Mouse (Mus musculus) olfactory bulb, adult 2 months (tissue): ENCODE data around the gene Hspa5. TPM values are rescaled to one million over a fixed set of nuclear protein-coding genes. Genes with fewer than 3 reads are reported as not detected.

ENCODE experiments used
- H3K27ac ChIP-seq: fragments of 200-500 bp; 2 replicates; pipeline ENCODE4 v1.5.1; 2012; ENCODE audit warnings: low read depth, low read length; ENCODE audit not compliant: insufficient read depth
- H3K4me1 ChIP-seq: fragments of 200-500 bp; 2 replicates; pipeline ENCODE4 v1.6.1; 2012; ENCODE audit warnings: low read length; ENCODE audit not compliant: control insufficient read depth, insufficient read depth
- H3K4me3 ChIP-seq: fragments of 200-500 bp; 2 replicates; pipeline ENCODE4 v1.5.1; 2012; ENCODE audit warnings: mild to moderate bottlenecking, low read depth, low read length, moderate library complexity; ENCODE audit not compliant: insufficient read depth
- CTCF ChIP-seq: fragments of 200-500 bp; IDR thresholded peaks from 2 replicates; pipeline ENCODE4 v1.5.1; 2012; ENCODE audit warnings: low read depth, mild to moderate bottlenecking, low read length, moderate library complexity; ENCODE audit not compliant: insufficient read depth
- POLR2A ChIP-seq: fragments of 200-500 bp; IDR thresholded peaks from 2 replicates; pipeline ENCODE4 v1.6.1; 2012; ENCODE audit warnings: mild to moderate bottlenecking, low read depth, low read length, moderate library complexity; ENCODE audit not compliant: insufficient read depth
- WGBS: fragments of 180-500 bp; shearing (Covaris S2); methylation state at CpG from one replicate; pipeline ENCODE4 v1.1.7; 2018; 5-methylcytosine and 5-hydroxymethylcytosine counted together
- polyA plus RNA-seq: library from polyadenylated mRNA; stranded (reverse); fragments of >200 nt; gene quantifications from 2 replicates; pipeline ENCODE4 v1.2.4, GENCODE M21; 2012; ENCODE audit warnings: low replicate concordance; ENCODE audit not compliant: missing spikeins, insufficient read depth, insufficient read length

Hspa5 gene
- not detected in 2 replicates for polyA plus RNA-seq

GRCm38 (mm10) chr2:34771368-34772226 lies at the start of gene Hspa5:
Gene Hspa5 (plus strand): TSS chr2:34771970.
- WGBS, result under 1% methylated on average over 60 of the region's 60 CpGs
- TF ChIP-seq CTCF (no peak), POLR2A (peak; percentile 99)

GRCm38 (mm10) chr2:34725269-34725668 lies 46.5 kb upstream of the Hspa5 start:
- Histone ChIP-seq H3K4me1 (no peaks in the 10 kb centered on the region), H3K27ac (no peak overlapping the region), H3K4me3 (no peak overlapping the region)
- 93% methylated on average over 5 of the region's 5 CpGs for WGBS
- TF ChIP-seq POLR2A (no peak), CTCF (no peak)

More at GRCm38 (mm10) chr2:34771368-34772226, at the start of gene Hspa5:
- peak within 1 kb of the TSS; percentile 90 for H3K4me3 ChIP-seq
- peaks cover 6% of the 10 kb centered on the region for H3K4me1 ChIP-seq
- peak within 1 kb of the TSS; percentile 80 for H3K27ac ChIP-seq

DNA sequence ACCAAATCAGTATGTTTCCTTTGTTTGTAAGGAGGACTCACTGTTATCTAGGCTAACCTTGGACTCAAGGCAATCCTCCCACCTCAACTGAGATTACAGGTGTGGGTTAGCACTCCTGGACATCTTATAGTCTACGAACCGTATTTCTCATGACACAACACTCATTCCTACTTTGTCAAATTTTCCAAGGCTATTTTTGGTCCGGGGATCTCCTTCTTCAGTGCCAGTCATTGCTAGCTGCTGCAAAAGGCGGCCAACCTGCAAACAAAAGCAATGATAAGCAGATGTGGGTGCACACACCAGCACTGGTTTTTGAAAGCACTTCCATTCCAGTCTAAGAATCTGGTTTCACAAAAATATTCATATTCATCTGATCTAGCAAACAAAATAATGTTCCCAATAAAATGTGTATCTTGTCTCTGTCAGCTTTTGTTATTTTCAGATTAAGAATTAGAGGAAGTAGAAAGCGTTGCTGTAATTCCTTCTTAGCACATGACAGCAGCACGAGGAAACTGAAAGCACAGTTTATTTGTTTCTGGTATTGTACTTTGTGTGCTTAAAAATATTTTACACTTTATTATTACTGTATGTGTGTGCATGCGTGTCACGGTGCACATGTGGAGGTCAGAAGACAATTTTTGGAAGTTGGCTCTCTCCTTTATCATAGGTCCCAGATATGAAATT lies 44.6 kb upstream of the Hspa5 start:
- TF ChIP-seq POLR2A, result no peak
- no peak for TF ChIP-seq CTCF
- H3K4me1 ChIP-seq, result no peaks in the 10 kb centered on the region
- 89% methylated on average over 8 of the region's 8 CpGs for WGBS
- no peak overlapping the region for H3K27ac ChIP-seq
- no peak overlapping the region for H3K4me3 ChIP-seq

GRCm38 (mm10) chr2:34736626-34737025 lies 35.1 kb upstream of the Hspa5 start:
- WGBS, result 93% methylated on average over 1 of the region's 1 CpGs
- no peak overlapping the region for H3K27ac ChIP-seq
- H3K4me3 ChIP-seq, result no peak overlapping the region
- TF ChIP-seq CTCF (no peak), POLR2A (no peak)
- H3K4me1 ChIP-seq, result 0 out of 2 replicates have a peak, but pooled peaks cover 3% of the 10 kb centered on the region

DNA sequence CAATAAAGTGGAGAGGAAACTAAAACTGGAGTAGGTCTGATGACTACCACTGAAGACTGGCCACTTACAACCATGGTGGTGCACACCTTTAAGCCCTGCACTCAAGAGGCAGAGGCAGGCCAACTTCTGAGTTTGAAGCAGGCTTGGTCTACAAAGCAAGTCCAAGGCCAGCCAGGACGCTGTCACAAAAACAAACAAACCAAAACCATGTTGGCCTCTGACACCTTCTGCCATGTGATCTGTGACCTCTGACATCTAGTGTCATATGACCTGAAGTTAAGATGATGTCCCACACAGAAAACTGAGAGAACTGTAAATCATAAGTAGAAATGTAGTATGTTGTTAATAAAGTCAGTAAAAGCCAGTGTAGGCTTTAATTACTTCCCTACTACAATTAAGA lies 33.9 kb upstream of the Hspa5 start:
- WGBS, result 83% methylated on average over 1 of the region's 1 CpGs
- TF ChIP-seq CTCF, result no peak
- no peak for TF ChIP-seq POLR2A
- peaks cover 5% of the 10 kb centered on the region; the same call in 1 of the 2 replicates for H3K4me1 ChIP-seq
- H3K4me3 ChIP-seq, result no peak overlapping the region
- H3K27ac ChIP-seq, result no peak overlapping the region

- TF ChIP-seq POLR2A, result no peak
- TF ChIP-seq CTCF, result no peak
- WGBS, result 79% methylated on average over 1 of the region's 1 CpGs
- peaks cover 5% of the 10 kb centered on the region; the same call in 1 of the 2 replicates for H3K4me1 ChIP-seq
- no peak overlapping the region for H3K27ac ChIP-seq
- no peak overlapping the region for H3K4me3 ChIP-seq
Observed at GRCm38 (mm10) chr2:34739684-34740391, 31.9 kb upstream of the Hspa5 start.

DNA sequence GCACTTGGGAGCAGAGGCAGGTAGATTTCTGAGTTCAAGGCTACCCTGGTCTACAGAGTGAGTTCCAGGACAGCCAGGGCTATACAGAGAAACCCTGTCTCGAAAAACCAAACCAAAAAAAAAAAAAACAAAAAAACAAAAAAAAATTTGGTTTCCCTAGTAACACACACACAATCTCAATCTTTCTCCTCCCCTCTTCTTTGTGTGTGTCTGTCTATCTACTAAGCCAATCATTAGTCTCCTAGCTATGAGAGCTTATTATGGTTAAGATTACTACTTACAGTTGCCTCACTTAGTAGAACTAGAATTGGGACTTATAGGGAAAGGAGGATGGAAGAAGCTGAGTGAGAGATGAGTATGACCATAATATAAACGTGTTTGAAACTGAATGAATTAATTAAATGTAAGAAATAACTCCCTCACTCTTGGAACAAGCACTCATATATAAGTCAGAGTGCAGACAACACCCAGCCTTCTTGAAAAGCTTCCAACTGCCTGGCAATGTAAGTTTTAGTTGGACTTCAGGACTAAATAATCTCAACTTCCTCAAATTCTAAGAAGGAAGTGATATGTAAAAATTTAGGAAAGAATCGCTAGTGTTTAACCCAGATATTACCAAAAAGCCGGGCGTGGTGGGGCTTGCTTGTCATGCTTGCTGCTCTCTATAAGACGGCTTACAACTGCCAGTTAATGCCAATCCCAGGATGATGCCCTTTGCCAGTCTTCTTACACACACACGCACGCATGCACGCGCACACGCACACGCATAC lies 30.2 kb upstream of the Hspa5 start:
- WGBS, result 88% methylated on average over 12 of the region's 12 CpGs
- TF ChIP-seq CTCF, result no peak
- TF ChIP-seq POLR2A, result no peak
- Histone ChIP-seq H3K4me1 (peaks cover 5% of the 10 kb centered on the region; the same call in 1 of the 2 replicates), H3K4me3 (no peak overlapping the region), H3K27ac (no peak overlapping the region)

DNA sequence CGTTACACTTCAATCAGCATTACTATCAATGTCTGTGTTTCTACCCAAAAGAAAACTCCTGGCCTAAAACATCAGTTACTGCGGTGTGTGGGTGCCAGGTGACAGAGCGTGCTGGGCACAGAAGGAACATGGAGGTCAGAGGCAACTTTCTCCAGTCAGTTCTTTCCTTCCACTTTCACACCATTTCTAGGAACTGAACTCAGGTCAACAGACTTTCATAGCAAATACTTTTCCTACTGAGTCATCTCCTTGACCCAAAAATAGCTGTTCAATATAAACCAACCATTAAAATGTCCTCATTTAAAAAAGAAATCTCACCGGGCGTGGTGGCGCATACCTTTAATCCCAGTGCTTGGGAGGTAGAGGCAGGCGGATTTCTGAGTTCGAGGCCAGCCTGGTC lies 29.1 kb upstream of the Hspa5 start:
- no peak overlapping the region for H3K27ac ChIP-seq
- WGBS, result 78% methylated on average over 8 of the region's 8 CpGs
- H3K4me3 ChIP-seq, result no peak overlapping the region
- H3K4me1 ChIP-seq, result peaks cover 5% of the 10 kb centered on the region; the same call in 1 of the 2 replicates
- no peak for TF ChIP-seq POLR2A
- no peak for TF ChIP-seq CTCF
